Mouse (Mus musculus): ENCODE measurements at regions not wholly inside any gene's neighbourhood (a gene's known extent, or its start where the extent isn't known, plus 50 kb on each side); places are given as distances from the start of the nearest gene placed in this dataset.

DNA sequence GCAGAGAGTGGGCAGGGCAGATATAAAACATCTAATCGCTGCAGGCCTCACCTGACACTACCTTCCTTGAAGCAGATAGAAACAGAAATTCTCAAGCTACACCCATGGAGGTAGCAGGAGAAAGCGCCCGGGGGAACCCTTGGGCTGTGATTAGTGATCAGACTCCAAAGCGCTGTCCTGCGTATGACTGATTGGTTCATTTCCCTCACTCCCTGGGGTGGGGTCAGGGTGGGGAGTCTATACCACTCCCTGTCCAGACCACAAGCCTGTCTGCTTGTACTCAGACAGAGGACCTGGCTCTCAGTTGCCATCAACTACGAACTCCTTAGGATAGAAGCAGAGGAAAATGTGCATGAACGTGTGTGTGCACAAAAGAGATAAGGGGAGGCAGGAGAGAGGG lies 77.7 kb downstream of the Gm826 start:
- Histone ChIP-seq H3K4me1 (replicated peaks) (no peaks in the 10 kb centered on the region), H3K27ac (no peak overlapping the region), H3K36me3 (no peaks in the 10 kb centered on the region), H3K27me3 (ENCODE audit: insufficient read depth, poor library complexity, severe bottlenecking) (no peaks in the 10 kb centered on the region), H3K9me3 (no peaks in the 10 kb centered on the region), H3K4me3 (no peak overlapping the region)
- 81% methylated on average over 7 of the region's 7 CpGs for WGBS
- DNase-seq (ENCODE audit: low spot score), result no peak

DNA sequence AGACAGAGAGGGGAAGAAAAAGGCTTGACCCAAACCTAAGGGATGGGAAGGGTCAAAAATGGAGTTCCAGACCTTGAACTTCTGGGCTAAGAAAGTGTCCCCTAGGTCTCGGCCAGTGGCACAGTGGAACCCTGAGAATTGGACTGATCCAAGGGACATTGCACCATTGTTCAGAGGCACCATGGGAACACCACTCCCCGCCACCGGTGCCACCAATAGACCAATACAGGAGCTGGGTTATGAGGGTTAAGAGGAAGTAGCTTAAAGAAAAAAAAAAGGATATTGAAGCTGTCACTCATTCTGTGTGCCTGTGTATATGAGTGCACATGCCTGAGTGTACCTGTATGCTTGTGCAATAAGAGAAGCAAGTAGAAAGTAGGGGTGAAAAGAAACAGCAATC lies 83.7 kb downstream of the Gm826 start:
- H3K4me1 ChIP-seq (replicated peaks), result peaks cover 6% of the 10 kb centered on the region; the same call in 1 of the 2 replicates
- H3K4me3 ChIP-seq, result no peak overlapping the region
- no peaks in the 10 kb centered on the region for H3K36me3 ChIP-seq
- H3K9me3 ChIP-seq, result no peaks in the 10 kb centered on the region
- WGBS, result 93% methylated on average over 3 of the region's 3 CpGs
- DNase-seq (ENCODE audit: low spot score), result no peak
- no peak overlapping the region for H3K27ac ChIP-seq
- peaks cover 4% of the 10 kb centered on the region; the same call in 1 of the 2 replicates for H3K27me3 ChIP-seq (ENCODE audit: insufficient read depth, poor library complexity, severe bottlenecking)

DNA sequence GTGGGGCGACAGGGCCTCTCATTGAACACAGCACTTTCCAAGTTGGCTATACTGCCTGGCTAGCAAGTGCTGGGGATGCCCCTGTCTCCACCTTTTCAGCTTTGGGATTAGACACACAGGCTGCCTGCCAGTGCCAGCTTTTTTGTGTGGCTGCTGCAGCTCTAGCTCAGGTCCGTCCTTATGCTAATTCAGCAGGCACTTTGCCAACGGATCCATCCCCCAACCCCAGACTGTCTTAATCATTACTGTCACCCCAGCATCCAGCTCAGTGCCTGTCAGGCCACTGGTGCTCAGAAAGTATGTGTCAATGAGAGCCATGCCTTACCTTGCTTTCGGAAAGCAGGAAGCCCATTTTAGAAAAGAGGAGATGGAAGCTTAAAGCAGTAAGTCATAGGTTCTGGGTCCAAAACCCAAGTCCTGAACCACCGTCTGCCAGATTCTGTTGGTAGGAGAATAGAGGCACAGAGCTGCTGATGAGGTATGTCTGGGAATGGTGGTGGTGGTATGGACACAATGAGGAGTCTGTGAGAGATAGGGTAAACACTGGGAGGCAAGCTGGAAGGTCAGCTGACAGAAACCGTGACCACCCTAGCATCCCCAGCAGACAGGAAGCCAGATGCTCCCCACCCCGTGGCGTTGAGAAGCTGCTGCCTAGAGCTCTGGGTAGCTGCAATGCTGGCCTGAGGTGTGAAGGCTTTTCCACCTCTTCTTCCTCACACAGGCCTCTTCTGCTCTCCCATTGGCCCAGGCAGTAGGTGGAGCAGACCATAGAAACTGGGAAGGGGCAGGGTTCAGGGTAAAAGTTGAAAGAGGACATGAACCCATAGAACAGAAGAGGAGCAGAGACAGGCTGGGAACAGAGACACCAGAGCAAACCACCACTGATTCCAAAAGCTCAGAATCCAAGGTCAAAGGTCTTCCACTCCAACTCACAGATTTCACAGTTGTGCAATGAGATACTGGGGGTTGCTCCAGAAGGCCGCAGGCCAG lies 84.6 kb downstream of the Gm826 start:
- no peak for DNase-seq (ENCODE audit: low spot score)
- WGBS, result 69% methylated on average over 9 of the region's 9 CpGs
- Histone ChIP-seq H3K36me3 (no peaks in the 10 kb centered on the region), H3K4me3 (no peak overlapping the region), H3K4me1 (replicated peaks) (peaks cover 11% of the 10 kb centered on the region; the same call in 1 of the 2 replicates), H3K27ac (no peak overlapping the region), H3K27me3 (ENCODE audit: insufficient read depth, poor library complexity, severe bottlenecking) (peaks cover 4% of the 10 kb centered on the region; the same call in 1 of the 2 replicates), H3K9me3 (no peaks in the 10 kb centered on the region)

DNA sequence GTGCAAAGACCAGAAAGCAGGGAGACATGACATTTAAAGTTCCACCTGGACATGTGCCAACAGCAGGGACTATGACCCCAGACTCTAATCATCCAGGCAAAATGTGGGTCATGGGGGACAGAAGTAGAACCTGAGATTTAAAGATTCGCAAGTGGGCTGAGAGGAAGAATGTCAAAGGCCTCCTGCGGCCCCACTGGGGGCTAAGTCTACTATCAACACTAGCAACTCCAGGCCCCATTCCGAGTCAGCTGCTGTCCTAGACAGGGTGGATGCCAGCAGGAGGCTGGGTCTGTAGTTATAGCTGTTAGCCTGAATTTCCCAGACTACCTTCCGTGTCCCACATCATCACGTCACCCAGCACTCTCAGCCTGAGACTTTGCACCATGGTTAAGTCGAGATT lies 86.7 kb downstream of the Gm826 start:
- Histone ChIP-seq H3K36me3 (no peaks in the 10 kb centered on the region), H3K4me3 (no peak overlapping the region), H3K9me3 (no peaks in the 10 kb centered on the region), H3K27ac (no peak overlapping the region), H3K27me3 (ENCODE audit: insufficient read depth, poor library complexity, severe bottlenecking) (peaks cover 4% of the 10 kb centered on the region; the same call in 1 of the 2 replicates), H3K4me1 (replicated peaks) (peaks cover 11% of the 10 kb centered on the region; the same call in 1 of the 2 replicates)
- DNase-seq (ENCODE audit: low spot score), result no peak
- WGBS, result 83% methylated on average over 6 of the region's 6 CpGs

DNA sequence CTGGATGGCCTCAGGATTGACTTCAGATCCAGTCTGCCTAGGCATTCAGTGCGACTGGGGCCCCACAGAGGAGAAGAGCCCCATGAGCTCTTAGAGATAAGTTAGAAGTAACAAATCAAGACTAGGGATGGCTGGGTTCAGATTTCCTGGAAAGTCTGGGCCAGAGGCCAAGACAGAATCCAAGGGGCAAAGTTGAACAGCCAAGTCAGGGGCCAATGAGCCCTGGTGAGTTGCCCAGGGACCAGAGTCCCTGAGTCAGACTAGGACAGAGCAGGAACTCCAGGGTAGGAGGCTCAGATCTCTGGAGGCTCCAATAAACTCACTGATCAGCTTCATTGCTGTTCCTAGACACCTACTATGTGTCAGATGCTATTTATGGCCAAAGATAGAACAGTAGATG lies 87.6 kb downstream of the Gm826 start:
- DNase-seq (ENCODE audit: low spot score), result no peak
- Histone ChIP-seq H3K4me1 (replicated peaks) (peaks cover 11% of the 10 kb centered on the region; the same call in 1 of the 2 replicates), H3K27ac (no peak overlapping the region), H3K27me3 (ENCODE audit: insufficient read depth, poor library complexity, severe bottlenecking) (peaks cover 4% of the 10 kb centered on the region; the same call in 1 of the 2 replicates), H3K36me3 (no peaks in the 10 kb centered on the region), H3K9me3 (no peaks in the 10 kb centered on the region), H3K4me3 (no peak overlapping the region)
- 83% methylated on average over 1 of the region's 1 CpGs for WGBS

DNA sequence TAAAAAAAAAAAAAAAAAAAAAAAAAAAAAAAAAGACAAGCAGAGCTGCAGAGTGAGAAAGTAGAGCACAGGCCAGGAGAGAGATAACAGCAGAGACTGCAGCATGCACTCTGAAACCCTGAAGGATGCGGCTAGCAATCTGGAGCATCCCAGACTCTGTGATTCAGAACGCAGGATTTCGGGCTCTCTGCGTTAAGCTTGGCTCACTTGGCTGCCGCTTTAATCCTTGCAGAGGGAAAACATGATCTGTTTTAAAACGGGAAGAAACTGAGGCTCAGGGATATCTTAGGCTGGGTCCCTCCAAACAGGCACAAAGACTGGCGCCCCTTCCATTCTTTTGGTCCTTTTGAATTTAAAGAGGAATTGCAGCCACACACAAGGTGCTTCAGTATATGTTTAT lies 89.1 kb downstream of the Gm826 start:
- WGBS, result 27% methylated on average over 7 of the region's 7 CpGs
- Histone ChIP-seq H3K4me1 (replicated peaks) (peaks cover 10% of the 10 kb centered on the region; the same call in 1 of the 2 replicates), H3K9me3 (no peaks in the 10 kb centered on the region), H3K36me3 (no peaks in the 10 kb centered on the region), H3K4me3 (no peak overlapping the region), H3K27me3 (ENCODE audit: insufficient read depth, poor library complexity, severe bottlenecking) (peaks cover 4% of the 10 kb centered on the region; the same call in 1 of the 2 replicates), H3K27ac (no peak overlapping the region)
- no peak for DNase-seq (ENCODE audit: low spot score)

DNA sequence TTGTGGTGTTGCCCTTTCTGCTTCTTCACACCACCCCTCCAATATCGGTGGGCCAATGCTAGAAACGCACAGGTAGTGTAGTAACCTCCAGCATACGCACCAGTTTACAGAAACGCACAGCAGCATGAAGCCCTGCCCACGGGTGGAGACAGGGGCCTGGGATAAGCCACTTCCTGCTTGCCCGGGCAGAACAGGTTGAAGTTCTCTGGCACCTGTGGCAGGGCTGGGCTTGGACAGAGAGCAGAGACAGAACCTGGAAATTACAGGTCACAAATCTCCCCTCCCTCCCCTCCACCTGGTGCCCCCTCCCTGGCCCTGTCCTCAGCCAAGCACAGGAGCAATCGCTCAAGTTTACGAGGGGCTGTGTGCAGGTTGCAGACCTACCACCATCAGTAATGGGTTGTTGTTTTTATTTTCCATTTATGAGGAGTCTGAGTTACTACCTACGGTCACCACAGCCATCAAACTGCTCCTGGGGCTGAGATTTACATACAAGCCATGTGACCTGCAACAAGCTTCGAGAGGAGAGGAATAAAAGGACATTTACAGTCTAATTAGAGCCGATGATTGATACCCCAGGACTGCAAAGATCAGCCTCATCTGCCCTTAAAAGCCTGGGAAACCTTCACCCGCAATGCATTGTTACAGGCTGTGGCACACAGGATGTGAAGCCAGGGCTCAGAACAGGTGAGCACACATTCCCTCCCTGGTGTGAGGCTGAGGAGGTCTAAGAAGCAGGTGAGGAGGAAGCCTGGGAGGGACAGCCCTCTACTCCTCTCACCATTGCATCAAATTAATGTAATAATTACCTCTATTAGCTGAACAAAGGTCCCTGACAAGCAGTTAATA lies 93.2 kb downstream of the Gm826 start:
- Histone ChIP-seq H3K4me3 (no peak overlapping the region), H3K36me3 (no peaks in the 10 kb centered on the region), H3K4me1 (replicated peaks) (peaks cover 6% of the 10 kb centered on the region; the same call in 1 of the 2 replicates), H3K9me3 (no peaks in the 10 kb centered on the region), H3K27ac (no peak overlapping the region), H3K27me3 (ENCODE audit: insufficient read depth, poor library complexity, severe bottlenecking) (no peaks in the 10 kb centered on the region)
- no peak for DNase-seq (ENCODE audit: low spot score)
- 87% methylated on average over 12 of the region's 12 CpGs for WGBS

DNA sequence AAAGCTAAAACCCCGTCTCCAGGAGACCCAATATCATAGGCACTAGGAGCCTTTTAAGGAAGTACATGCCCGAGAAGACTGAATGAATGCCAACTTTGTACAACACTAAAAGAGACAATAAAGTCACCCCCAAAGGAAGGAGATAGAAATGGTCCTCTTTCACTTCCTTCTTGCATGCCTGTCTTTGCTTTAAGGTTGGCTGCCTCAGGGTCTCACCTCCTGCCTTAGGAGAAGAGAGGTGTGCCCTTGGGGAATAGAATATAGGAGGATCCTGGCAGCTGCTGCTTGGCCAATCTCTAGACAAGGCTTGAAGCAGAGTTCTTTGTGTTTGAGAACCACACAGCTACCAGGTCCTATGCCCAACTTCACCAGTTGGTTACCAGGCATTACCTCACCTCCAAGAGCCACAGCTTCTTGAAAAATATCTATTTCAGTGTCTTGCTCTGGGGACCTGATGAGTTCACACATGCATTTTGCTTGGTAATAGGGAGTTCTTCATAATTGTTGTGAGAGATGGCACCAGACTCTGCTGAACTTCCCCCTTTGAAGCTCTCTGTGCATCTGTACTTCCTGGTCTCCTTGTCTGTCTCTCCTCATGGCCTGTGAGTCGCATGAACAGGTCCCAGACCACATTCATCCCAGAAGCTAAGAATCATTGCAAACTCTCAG lies 96.4 kb downstream of the Gm826 start:
- Histone ChIP-seq H3K27ac (no peak overlapping the region), H3K4me3 (no peak overlapping the region), H3K36me3 (no peaks in the 10 kb centered on the region), H3K9me3 (no peaks in the 10 kb centered on the region), H3K27me3 (ENCODE audit: insufficient read depth, poor library complexity, severe bottlenecking) (no peaks in the 10 kb centered on the region), H3K4me1 (replicated peaks) (no peaks in the 10 kb centered on the region)
- DNase-seq (ENCODE audit: low spot score), result no peak
- WGBS, result 90% methylated on average over 3 of the region's 3 CpGs

DNA sequence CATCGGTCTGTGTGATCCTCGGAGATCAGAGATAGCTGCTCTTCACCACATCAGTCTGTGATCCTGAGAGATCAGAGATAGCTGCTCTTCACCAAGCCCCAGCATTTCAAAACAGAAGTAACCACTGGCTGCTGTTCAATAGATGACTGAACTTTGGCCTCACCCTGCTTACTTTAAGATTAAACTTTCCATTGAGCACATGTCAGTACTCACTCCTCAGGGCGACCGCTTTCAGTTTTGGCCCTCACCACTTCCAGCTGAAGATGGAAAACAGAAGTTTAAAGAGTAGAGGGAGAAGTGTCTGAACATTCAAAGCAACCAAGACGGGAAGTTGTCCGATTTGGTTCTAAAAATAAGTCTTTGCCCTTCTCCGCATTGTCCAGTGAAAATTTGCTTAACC lies 97.2 kb downstream of the Gm826 start:
- Histone ChIP-seq H3K27ac (no peak overlapping the region), H3K9me3 (no peaks in the 10 kb centered on the region), H3K4me3 (no peak overlapping the region), H3K27me3 (ENCODE audit: insufficient read depth, poor library complexity, severe bottlenecking) (no peaks in the 10 kb centered on the region), H3K36me3 (no peaks in the 10 kb centered on the region), H3K4me1 (replicated peaks) (no peaks in the 10 kb centered on the region)
- 89% methylated on average over 7 of the region's 7 CpGs for WGBS
- no peak for DNase-seq (ENCODE audit: low spot score)

DNA sequence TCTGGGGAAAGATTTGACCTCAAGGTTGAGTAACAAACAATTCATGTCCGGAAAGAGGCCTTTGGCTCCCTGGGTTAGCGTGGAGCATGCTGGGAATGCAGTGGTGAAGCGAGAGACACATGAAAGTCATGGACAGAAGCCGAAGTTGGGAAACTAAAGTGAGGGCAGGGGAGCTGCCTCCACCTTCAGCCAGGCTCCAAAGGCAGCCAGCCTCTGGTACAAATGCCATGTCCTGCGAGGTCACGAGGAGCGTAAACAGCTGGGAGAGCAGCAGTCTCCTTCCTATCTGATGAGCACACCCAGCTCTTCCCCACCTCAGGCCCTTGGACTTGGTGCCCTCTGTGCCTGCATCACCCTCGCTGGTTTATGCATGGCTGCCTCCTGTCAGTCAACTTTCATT lies 103.2 kb downstream of the Gm826 start:
- H3K36me3 ChIP-seq, result no peaks in the 10 kb centered on the region
- 75% methylated on average over 8 of the region's 8 CpGs for WGBS

DNA sequence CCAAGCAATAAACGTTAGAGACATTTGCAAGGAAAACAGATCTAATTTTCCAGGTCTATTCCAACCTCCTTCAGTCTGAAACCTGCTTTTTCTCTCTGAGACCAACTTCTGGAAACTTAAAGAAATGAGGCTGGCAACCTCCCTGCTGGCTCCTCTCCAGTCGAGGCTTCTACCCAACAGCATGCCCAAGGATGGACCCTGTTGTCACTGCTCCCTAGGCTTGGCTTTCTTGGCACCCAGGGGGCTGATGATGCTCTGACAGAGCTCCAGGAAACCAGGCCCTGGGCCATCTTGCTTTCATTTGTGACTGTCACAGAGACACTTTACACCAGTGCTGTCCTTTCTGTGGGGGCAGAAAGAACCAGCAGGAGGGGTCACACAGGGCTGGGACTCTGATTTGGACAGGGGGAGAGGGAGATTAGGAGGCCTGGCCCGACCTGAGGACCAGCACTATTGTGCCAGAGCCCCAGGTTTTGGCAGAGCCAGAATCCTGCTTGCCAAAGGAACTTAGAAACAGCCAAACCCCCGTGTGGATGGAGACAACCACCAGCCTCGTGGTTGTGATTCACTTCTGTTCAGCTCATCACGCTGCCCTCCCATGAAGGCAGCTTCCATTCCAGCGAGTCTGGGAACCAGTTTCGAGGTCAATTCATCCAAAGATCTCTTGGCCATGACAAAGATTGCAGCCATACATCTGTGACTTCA lies 105.5 kb downstream of the Gm826 start:
- Histone ChIP-seq H3K27me3 (ENCODE audit: insufficient read depth, poor library complexity, severe bottlenecking) (peaks cover 36% of the 10 kb centered on the region), H3K4me3 (no peak overlapping the region), H3K36me3 (no peaks in the 10 kb centered on the region), H3K4me1 (replicated peaks) (peaks cover 7% of the 10 kb centered on the region; the same call in 1 of the 2 replicates), H3K9me3 (no peaks in the 10 kb centered on the region), H3K27ac (no peak overlapping the region)
- DNase-seq (ENCODE audit: low spot score), result no peak
- 76% methylated on average over 8 of the region's 8 CpGs for WGBS

More for the DNA sequence above, 103.2 kb downstream of the Gm826 start:
- no peak overlapping the region for H3K4me3 ChIP-seq
- peaks cover 16% of the 10 kb centered on the region; the same call in 1 of the 2 replicates for H3K27me3 ChIP-seq (ENCODE audit: insufficient read depth, poor library complexity, severe bottlenecking)
- no peak overlapping the region for H3K27ac ChIP-seq
- no peak for DNase-seq (ENCODE audit: low spot score)
- no peaks in the 10 kb centered on the region for H3K9me3 ChIP-seq
- H3K4me1 ChIP-seq (replicated peaks), result peaks cover 7% of the 10 kb centered on the region; the same call in 1 of the 2 replicates

DNA sequence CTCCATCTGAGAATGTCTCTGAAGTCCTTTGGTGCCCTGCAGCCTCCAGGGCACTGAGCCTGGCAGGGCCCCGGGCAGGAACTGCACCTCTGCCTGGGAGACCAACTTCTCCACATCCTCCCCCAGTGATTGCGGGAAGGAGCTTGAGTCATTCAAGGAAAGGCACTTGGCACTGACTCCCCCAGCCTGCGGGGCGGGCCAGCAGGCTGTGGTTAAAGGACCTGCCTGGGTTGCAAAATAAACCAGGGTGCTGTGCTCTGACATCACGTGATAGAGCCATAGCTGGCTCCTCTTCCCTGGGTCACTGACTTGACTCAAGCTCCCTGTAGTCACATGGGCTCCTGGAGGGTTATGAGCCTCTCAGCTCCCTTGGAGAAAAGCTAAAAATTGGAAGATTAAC lies 108.5 kb downstream of the Gm826 start:
- Histone ChIP-seq H3K36me3 (no peaks in the 10 kb centered on the region), H3K9me3 (no peaks in the 10 kb centered on the region), H3K4me3 (no peak overlapping the region), H3K27me3 (ENCODE audit: insufficient read depth, poor library complexity, severe bottlenecking) (peaks cover 66% of the 10 kb centered on the region), H3K4me1 (replicated peaks) (peaks cover 20% of the 10 kb centered on the region), H3K27ac (no peak overlapping the region)
- DNase-seq (ENCODE audit: low spot score), result no peak
- WGBS, result 83% methylated on average over 5 of the region's 5 CpGs

Measured in hindbrain, embryonic 10.5 days (tissue).